Mouse (Mus musculus) brain, adult 2 months (tissue): ENCODE data around the gene Rims3.

Experiments used
- DNase-seq: peaks from one replicate; pipeline ENCODE4 v3.0.0; 2011; ENCODE audit warnings: low read depth, low spot score

Gene Rims3

DNA sequence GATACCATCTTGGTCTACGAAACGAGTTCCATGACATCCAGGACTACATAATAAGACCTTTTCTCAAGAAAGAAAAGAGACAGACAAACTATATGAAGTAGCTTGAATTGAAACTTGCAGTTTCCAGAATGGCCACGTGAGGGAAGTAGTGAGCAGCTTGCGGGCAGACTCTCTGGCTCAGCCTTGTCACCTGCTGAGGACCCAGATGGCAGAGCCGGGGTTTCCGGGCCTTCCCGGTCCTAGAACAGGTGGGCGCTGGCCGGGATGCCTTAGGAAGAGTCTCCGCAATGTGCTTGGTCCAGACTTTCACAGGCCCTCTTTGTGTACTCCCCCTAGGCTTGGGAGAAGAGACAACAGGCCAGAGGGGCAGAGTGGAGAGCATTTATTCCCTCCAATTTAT lies 3.7 kb upstream of the Rims3 start:
- DNase-seq = peak; percentile 96

DNA sequence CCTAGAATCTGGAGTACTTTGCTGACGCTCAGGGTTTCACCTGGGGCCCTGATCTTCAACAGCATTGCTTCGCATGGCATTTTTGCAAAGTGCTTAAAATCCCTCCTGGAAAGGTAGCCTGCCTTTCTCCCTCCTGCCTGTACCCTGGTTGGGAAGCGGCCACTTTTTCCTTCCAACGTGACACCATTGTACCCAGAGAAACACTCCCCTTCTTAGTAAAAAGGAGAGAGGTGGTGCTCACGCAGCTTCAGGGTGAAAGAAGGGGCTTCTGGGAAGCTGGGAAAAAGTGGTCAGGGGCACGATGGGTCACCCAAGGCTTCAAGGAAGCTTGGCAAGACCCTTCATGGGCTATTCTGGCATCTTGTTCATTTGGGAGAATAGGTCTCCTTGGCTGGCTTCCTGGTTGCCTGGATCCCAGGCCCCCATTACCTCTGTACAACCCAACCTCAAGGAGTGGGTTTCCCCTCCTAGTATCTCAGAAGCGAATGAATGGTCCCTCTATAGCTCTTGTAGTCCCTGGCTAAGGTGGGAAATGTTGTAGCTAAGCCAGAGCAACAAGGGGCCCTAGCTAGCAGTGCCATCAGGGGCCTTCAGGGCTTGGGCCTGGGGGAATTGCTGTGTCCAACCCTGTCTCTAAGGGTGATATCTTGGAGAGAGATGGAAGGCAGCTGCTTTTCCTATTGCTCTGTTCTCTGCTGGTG lies 894 bp downstream of the Rims3 start:
- no peak for DNase-seq

DNA sequence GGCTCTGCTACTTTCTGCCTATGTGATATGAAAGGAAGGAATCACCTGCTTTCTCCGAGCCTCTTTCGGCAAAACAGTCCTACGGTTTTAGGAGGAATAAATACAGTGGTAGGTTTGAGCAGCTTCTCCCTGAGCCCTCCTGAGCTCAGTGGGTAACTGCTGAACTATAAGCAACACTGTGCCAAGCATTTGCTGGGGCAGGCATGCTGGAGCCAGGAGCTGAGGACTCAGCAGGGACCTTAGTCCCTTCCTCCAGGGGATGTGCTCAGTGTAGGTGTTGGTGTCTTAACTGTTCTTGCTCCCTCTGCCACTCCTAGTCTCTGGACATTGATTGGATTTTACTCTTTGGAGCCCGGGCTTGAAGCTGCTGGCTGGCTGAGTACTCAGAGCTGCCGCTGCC lies 1.8 kb downstream of the Rims3 start:
- no peak for DNase-seq

DNA sequence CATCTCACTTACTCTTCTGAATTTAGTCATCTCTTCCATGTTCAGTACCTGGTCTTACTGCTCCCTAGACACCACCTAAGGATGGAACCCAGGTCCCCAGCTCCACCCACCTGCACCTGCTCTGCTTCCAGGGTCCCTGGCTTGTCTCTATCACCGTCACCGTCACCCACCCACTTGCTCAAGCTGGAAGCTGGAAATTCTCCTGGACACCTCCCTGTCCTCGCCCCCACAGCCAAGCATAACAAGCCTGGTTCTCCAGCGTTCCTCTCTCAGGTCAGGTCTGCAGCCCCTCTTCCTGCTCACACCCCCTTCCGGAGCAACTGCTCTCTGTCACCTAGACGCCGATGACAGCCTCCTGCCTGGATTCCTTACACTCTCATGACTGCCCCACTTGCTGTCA lies 5.2 kb downstream of the Rims3 start:
- peak; percentile 76 for DNase-seq

DNA sequence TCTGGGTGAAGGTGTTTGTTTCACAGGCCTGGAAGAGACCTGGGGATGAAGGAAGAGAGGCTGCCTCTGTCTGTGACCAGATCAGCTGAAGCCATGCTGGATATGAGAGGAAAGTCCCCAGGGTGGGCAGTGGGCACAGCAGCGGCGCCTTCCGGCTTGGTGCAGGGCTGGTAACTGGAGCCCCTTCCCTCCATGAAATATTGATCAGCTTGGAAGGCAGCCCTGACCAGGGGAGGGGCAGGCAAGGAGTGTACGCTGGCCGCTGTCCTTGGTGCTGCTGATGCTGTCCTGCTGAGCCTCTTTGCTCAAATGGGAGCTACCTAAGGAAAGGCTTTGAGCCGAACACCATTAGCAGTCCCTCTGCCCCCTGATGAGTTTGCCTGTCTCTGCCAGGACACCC lies 11.6 kb downstream of the Rims3 start:
- no peak for DNase-seq

DNA sequence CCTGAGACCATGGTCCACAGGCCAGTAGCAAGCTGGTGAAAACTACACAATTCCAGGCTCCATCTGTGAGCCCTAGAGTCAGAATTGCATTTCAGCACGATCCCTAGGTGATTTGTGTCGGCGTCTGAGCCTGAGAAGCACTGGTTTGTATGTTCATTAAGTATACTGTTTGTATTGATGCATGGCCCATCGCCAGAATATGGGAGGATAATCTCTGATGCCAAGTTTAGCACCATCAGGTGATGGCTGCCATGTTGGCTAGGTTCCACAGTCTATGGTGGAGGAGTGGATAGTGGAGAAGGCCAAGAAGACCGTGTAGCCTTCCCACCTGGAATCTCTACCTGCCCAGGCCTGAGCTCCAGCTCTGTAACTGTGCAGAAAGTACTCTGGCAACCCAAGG lies 13.6 kb downstream of the Rims3 start:
- peak; percentile 59 for DNase-seq

DNA sequence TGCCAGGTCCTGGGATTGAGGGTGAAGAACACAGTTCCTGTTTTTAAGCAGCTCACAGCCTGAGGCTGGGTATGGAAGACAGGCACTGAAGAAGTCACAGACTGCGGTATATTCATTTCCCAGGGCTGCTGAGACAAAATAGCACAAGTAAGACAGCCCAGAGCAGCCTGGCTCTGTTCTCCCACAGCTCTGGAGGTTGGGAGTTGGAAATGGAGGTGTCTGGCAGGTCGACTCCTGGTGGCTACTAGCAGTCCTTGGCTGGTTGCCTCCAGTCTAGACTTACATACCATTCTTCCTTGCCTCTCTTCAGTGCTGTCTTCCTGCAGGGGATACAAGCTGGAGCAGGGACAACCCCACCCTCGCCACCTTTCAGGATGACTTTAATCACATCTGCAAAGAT lies 14.4 kb downstream of the Rims3 start:
- DNase-seq = peak; percentile 60

DNA sequence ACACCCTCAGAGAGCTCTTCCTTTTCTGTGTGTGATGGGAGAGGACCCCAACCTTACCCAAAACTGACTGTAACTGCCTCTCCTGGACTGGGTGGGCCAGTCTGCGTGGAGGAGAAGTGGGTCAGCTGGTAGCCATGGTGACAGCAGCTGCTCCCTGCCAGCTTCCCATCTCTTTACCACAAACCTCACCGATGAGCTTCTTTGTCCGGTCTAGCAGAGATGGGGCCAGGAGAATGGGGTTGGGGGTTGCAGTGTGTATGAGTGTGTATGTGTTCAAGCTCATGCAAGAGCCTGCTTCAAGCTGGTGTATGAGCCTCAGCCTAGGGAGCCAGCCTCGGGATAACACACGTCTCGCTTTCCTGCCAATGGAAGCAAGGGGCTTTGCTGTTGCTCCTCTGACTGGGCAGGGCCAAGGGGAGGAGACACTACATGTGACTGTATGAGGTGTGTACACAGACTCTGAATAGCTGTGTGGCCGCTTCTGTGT lies 15.7 kb downstream of the Rims3 start:
- DNase-seq = peak; percentile 64

DNA sequence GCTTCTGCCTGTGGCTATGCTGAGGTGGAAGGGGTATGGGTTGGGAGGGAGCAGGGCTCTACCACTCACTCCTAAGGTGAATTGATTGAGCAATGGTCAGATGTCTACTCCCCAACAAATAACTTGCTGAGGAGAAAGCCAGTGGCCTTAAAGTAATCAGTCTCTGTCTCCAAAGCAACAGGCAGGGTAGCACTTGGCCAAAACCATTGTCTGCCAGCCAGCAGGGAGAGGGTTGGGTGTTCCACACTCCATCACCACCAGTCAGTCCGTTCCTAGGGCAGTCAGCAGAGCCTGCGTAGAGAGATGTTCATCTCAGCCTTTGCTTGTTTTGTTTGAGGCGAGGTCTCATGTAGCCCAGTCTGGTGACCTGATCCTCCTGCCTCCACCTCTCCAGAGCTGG lies 21.3 kb downstream of the Rims3 start:
- peak; percentile 55 for DNase-seq

DNA sequence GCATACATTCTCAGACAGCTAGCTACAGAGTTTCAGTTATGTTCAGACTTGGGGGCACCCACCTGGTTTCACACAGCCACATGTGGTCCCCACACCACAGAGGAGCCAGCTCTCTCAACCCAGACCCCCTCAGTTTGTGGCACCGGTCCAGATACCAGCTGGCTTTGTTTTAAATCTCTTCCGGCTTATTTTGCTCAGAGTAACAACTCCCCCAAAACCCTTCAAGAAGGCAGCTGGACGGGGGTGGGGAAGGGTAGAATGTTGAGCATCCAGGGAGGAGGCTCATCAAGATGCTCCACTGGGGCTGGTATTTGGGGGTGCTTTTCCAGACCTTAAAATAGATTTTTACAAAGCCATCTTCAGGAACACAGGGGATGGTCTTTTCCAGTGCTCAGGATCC lies 24.1 kb downstream of the Rims3 start:
- DNase-seq = peak; percentile 86

DNA sequence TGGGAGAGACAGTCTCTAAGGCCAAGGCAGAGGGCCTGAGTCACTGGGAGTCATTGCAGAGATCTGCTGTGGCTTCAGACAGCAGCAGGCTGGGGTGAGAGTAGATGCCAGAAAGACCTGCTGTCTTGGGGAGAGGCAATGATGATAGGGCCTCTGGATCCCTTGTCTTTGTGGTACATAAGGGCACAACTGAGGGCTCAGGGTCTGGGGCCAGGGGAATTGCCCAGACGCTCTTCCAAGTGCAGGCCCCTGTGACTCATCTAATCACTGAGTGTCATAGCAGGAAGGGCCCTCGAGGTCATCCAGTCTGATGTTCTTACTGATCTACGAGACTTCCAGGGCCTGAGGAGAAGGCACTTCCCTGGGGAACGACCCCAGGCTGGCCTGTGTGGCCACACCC lies 24.8 kb downstream of the Rims3 start:
- DNase-seq = no peak

DNA sequence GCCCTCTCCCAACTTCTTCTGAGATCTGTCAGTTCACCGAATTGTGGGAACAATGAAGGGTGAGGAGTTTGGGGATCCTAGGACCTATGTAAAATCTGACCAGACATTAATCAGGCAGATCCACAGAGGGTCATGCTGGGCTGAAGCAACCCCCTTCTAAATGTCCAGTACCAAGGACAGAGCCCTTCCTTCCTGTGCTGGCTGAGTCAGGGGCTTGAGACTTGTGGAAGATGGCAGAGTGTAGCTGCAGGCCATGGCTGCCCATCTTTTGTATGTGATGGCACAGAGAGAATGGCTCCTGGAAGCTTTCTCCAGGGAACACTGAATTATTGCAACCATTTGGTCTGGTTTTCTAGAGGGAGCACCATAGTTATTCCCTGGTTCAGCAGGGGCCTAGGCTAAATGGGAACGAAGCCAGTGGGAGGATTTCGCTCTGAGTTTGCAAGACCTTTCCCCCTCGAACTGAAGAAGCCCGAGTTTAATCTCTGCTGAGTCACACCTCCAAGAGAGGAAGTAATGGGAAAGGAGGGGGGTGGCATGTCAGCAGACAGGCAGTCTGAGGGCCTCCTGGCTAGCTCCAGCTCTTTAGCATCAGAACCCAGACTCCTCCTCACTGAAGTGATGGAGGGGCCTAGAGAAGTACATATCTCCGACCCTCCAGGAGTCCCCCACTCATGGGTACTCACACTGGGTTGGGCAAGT lies 26.3 kb downstream of the Rims3 start:
- peak; percentile 79 for DNase-seq

DNA sequence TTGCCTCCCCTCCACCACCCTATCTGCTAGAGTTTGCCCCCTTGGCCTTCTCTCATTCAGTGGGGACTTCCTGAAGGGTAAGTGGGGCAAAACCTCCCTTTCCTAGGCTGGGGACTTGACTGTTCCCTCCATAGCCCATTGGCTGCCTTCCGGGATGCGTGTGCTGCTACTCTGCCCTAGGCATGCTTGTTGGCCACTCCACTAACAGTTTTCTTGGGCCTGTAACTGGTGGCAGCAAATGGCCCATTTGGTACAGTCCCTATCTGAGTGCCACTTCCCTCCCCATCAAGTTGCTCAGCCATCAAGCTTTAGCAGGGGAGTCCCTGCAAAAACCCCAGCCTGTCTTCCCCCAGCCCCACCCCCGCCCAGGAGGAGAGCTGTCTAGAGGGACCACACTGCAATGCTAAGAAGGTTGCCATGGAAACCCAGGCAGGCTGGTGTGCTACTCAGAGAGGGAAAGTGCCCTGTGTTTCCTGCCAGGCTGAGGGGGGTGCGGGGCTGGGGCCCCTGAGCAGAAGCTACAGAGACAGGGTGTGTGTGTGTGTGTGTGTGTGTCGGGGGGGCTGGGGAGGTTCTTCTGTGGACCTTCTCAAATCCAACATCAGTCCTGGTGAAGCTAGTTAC lies 27.5 kb downstream of the Rims3 start:
- peak; percentile 93 for DNase-seq

DNA sequence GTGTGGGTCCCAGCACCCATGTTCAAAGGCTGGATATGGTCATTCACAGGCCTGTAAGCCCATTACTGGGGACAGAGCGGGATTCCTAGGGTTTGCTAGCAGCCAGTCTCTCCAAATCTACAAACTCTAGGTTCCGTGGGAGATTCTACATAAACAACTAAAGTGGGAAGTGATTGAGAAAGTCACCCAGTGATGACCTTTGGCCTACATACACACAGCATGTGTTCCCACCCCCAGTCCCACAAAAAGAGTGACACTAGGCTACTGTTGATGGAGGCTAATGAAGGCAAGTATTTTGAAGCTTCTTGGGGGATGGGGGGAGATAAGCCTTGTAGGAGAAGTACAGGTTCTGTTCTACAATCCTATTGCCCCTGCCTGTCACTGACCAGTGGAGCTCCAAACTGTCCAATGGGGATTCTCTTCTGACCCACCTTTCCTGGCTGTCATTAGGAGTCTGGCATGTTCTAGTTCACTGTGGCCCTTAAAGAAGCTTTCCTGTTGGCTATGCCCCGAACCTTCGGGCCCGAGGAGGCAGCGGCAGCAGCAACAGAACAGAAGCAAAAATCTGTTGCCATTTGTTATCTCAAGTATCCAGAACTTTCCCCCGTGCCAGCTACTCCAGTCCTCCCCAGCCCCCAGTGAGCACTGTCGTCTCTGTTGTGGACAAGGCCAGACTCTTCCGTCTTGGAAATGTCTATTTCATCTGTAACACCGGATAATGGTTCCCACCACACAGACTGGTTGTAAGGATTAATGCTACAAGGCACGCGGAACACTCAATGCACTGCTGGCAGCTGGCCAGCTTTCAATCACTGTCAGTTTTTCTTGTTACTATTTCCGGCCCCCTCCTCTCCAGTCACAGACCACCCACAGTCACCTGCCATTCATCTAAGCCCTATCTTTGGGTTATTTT lies 30.8 kb downstream of the Rims3 start:
- no peak for DNase-seq

DNA sequence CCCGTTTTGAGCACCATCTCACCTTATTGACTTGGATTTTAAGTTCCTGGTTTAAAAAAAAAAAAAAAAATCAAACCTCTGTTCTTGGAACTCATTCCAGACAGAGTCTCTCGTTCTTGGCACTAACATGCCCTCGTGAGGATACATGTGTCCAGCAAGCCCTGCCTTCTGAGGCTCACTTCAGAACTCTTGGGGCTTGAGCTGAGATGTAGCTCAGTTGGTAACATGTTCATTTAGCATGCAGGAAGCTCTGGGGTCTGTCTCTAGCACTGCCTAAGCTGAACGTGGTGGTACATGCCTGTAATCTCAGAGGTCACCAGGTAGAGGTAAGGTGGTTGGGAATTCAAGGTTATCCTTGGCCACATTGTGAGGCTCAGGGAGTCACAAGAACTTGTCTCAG lies 31.5 kb downstream of the Rims3 start:
- DNase-seq = no peak

DNA sequence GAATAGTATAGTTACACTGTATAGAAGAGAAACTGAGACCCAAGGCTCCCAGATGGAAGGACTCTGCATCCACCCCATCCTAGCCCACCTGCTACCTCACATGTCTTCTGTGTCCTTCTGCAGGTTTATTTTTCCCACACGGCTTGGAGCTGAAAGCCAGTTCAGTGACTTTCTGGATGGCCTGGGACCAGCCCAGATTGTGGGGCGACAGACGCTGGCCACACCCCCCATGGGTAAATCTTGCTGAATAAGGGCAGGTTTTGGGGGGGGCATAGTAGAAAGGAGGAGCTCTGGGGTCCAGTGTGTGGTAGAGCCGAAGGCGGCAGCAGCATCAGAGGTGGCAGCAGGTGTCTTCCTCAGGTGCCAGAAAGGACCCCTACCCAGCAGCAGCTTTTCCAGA lies 32.2 kb downstream of the Rims3 start:
- DNase-seq = no peak

DNA sequence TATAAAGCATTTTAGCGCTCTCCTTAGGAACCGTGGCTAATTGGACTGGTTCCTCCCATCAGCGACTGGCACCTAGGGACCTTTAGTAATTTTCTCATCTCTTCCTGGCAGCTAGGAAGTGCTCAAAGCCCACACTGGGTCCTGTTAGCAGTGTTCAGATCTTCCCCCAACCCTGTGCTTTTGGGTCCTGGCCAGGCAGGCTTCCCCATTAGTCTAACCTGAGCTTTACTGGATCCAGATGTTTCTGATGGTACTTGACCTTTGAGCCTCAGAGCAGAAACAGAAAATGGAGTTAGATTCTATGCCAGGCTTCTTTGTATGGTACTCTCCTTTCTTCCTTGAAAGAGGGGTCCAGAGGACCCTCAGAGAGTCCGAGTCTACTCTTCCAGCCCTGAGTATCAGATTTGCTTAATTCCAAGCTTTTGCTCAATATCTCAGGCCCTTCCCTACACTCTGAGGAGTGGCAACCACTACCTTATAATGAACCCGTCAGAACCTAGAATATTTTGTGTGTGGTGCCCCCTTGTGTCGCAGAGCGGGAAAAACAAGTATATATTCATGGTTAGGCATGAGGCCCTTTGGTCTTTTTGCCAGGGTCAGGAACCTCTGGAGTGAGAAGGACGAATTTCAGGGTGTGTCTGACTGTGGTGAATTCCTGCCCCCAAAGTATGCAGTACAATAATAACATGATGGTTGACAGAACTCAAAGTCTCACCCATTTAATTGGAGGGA lies 32.9 kb downstream of the Rims3 start:
- DNase-seq = peak; percentile 76

DNA sequence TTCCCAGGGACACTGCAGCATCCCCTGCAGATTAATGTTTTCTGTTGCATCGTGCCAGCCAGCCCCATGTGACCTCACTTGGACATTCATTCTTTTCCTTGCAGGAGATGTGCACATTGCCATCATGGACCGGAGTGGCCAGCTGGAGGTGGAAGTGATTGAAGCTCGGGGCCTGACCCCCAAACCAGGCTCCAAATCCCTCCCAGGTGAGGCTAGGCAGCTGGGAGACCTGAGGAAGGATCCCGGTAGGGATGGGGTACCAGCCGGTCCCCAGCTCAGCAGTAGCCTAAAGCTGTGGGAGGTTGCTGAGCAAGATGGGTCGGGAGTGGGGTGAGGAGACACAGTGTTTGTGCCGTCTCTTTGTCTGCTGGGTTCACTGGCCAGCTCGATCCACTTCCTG lies 34.3 kb downstream of the Rims3 start:
- DNase-seq = no peak

DNA sequence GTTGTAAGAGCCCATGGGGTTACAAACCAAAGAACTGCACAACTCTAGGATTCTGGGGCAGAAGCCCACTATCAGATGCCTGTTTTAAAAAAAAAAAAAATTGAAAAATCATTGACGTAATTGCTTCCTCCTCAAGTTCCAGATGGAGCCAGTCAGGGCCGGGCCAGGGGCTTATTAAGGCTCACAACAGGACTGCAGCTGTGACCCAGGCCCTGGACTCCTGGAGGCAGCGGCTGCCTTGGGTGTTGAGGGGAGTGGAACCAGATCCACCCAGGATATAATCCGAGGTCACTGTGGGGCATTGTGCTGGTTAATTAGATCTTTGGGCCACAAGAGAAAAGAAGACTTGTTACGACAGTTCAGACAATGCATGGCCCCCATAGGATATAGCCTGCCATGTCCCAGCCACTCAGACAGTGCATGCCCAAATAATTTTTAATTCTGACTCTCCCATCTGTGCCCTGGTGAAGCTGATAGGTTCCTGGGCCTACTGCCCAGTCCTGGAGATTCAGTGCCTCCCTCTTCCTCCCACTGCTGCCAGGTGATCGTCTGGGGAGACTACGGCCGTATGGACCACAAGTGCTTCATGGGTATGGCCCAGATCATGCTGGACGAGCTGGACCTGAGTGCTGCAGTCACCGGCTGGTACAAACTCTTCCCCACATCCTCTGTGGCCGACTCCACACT lies 36.3 kb downstream of the Rims3 start:
- DNase-seq = peak; percentile 98

DNA sequence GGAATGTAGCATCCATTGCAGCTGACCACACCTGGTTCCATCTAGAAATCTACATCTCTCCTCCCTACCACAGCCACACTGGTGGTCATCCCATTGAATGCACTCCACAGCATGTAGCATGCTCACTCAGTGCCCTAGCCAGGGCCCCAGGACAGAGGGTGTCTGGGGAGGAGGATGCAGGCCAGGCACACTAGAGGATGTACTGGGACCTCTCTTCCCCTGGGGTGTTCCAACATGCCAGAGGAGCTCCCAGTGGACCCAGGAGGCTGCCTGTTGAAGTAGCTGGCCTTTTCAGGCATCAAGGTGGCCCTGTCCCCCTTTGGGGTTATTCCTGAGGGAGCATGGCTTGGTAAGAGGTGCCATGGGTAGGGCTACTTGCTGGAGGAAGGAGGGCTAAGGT lies 37.3 kb downstream of the Rims3 start:
- DNase-seq = no peak

DNA sequence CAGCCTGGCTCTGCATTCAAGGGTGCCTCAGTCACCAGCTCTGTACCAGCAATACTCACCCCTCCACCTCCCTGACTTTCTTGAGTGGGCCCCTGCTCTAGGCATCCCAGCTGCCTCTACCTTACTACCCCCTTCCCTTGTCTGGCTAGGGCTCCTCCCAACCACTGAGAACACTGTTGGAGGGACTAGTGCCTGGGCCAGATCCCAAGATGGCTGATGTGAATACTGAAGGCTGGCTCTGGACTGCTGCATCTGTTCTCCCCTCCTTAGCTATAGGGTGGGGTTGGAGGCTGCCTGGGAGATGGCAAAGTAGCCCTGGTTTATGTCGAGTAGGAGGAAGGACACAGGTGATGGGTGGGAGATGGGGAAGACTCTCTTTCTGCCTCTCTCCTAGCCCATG lies 37.9 kb downstream of the Rims3 start:
- no peak for DNase-seq
